Mouse (Mus musculus): ENCODE data around the gene Plscr4.

Plscr4 gene

DNA sequence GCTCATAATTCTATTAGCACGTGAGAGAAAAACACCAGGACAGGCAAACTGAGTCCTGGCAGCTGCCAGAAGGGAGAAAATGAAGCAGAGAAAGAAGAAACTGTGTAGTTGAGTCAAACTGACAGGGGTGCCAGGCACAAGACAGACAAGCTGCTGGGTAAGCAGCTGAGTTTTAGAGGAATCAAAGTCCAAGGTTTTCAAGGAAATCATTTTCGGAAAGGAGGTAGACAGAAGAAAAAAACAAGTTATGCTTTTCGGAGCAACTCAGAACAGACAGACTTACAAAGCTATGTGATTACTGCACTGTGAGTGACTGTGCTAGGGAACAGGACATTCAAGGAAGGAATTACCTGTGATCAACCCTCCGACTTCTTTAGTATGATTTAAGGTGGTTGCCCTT lies 67.3 kb downstream of the Plscr4 start:
- WGBS, result 90% methylated on average over 4 of the region's 4 CpGs

- 83% methylated on average over 3 of the region's 3 CpGs for WGBS
Measured at GRCm38 (mm10) chr9:92530055-92530454, 72.9 kb downstream of the Plscr4 start.

- 37% methylated on average over 6 of the region's 6 CpGs for WGBS
Measured at GRCm38 (mm10) chr9:92537735-92538134, 80.6 kb downstream of the Plscr4 start.

GRCm38 (mm10) chr9:92538216-92538615 lies 81.0 kb downstream of the Plscr4 start:
- WGBS, result 29% methylated on average over 6 of the region's 6 CpGs

Measured in cerebral cortex, adult 2 months (tissue).